Mouse (Mus musculus) ES-Bruce4 (cell line): Measurements from ENCODE around the gene Gja5. TPM values are rescaled to one million over a fixed set of nuclear protein-coding genes. Genes with fewer than 3 reads are reported as not detected.

Experiments used
- H3K27ac ChIP-seq: 2 replicates; pipeline ENCODE4 v1.5.1; 2012; ENCODE audit warnings: low read length, inconsistent platforms; ENCODE audit not compliant: insufficient read depth
- H3K27me3 ChIP-seq: 2 replicates; pipeline ENCODE4 v1.6.1; 2012; ENCODE audit warnings: mild to moderate bottlenecking, low read length, inconsistent platforms; ENCODE audit not compliant: control insufficient read depth, poor library complexity, insufficient read depth, severe bottlenecking
- H3K36me3 ChIP-seq: 2 replicates; pipeline ENCODE4 v1.6.1; 2012; ENCODE audit warnings: inconsistent platforms, mild to moderate bottlenecking, low read length, moderate library complexity; ENCODE audit not compliant: control insufficient read depth, poor library complexity, insufficient read depth, severe bottlenecking
- H3K4me1 ChIP-seq: one replicate; pipeline ENCODE4 v1.8.1; 2011; ENCODE audit warnings: low read length; ENCODE audit not compliant: control insufficient read depth, insufficient read depth
- H3K4me3 ChIP-seq: 2 replicates; pipeline ENCODE4 v1.5.1; 2011; ENCODE audit warnings: low read depth, mild to moderate bottlenecking, low read length
- H3K9ac ChIP-seq: 2 replicates; pipeline ENCODE4 v1.6.1; 2012; ENCODE audit warnings: low read depth, mild to moderate bottlenecking, inconsistent platforms; ENCODE audit not compliant: poor library complexity, severe bottlenecking
- H3K9me3 ChIP-seq: replicated peaks from 2 replicates; pipeline ENCODE4 v1.6.1; 2012; ENCODE audit warnings: mild to moderate bottlenecking, low read length, inconsistent platforms; ENCODE audit not compliant: control insufficient read depth, poor library complexity, insufficient read depth, severe bottlenecking
- CTCF ChIP-seq: IDR thresholded peaks from one replicate; pipeline ENCODE4 v1.8.1; 2011; ENCODE audit warnings: low read depth, low read length
- EP300 ChIP-seq: IDR thresholded peaks from 2 replicates; pipeline ENCODE4 v1.6.1; 2011; ENCODE audit warnings: low read depth, low read length; ENCODE audit not compliant: insufficient read depth
- POLR2A ChIP-seq: IDR thresholded peaks from one replicate; pipeline ENCODE4 v1.8.1; 2011; ENCODE audit warnings: low read length; ENCODE audit not compliant: insufficient read depth
- polyA plus RNA-seq: library from polyadenylated mRNA; stranded (reverse); fragments of >200 nt; gene quantifications from 2 replicates; pipeline ENCODE4 v1.2.4, GENCODE M21; 2011; ENCODE audit warnings: low read depth; ENCODE audit not compliant: missing spikeins, insufficient read depth, insufficient read length

Gja5 gene
- polyA plus RNA-seq, 1 experiment: not detected

DNA sequence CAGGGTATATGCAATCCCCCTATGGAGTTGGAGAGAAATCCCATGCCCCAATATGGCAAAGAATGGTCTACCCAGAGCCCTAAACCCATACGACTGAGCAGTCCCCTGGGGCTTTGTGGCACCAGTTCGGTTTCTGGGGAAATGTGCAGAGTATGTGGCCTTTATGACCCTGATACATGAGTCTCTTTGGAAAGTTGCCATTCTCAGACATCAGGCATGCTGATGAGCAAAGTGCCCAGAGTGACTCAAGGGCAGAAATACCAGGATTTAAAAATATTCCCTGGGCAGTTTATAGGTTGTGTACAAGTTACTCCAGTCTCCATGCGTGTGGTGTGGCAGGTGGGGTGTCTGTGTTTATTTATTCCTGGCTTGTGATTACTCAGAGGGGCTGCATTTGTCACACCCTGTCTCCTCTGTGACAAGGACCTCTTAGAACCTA is 102.5 kb downstream of the Gja5 start:
- no peaks in the 10 kb centered on the region for H3K36me3 ChIP-seq
- no peak for TF ChIP-seq CTCF
- no peak for TF ChIP-seq POLR2A
- TF ChIP-seq EP300: no peak

DNA sequence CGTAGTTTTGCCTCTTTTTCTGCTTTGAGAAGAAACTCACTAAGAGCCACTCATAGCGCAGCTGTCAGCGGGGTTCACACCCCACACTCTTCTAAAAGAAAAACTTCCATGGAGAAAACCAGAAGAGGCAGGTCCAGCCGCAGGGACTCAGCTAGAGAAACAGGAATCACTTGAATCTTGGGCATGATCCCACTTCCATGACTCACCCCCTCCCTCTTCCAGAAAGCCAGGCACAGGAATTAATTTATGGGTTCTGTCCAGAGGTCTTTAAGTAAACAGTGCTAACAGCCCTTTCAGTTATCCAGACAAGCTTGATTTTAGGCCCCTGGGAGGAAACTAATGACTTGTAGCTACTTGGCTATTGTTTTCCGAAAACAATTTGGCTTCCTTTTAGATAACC is 120.7 kb downstream of the Gja5 start:
- Histone ChIP-seq H3K36me3 (no peaks in the 10 kb centered on the region), H3K9ac (no peak overlapping the region), H3K4me1 (no peaks in the 10 kb centered on the region), H3K27me3 (no peaks in the 10 kb centered on the region), H3K4me3 (no peak overlapping the region), H3K9me3 (no peaks in the 10 kb centered on the region), H3K27ac (no peak overlapping the region)
- TF ChIP-seq CTCF: no peak

More for the DNA sequence above, 102.5 kb downstream of the Gja5 start:
- Histone ChIP-seq H3K27ac (no peak overlapping the region), H3K9me3 (no peaks in the 10 kb centered on the region), H3K9ac (no peak overlapping the region), H3K4me3 (no peak overlapping the region), H3K27me3 (no peaks in the 10 kb centered on the region; the same call in 1 of the 2 replicates), H3K4me1 (no peaks in the 10 kb centered on the region)

DNA sequence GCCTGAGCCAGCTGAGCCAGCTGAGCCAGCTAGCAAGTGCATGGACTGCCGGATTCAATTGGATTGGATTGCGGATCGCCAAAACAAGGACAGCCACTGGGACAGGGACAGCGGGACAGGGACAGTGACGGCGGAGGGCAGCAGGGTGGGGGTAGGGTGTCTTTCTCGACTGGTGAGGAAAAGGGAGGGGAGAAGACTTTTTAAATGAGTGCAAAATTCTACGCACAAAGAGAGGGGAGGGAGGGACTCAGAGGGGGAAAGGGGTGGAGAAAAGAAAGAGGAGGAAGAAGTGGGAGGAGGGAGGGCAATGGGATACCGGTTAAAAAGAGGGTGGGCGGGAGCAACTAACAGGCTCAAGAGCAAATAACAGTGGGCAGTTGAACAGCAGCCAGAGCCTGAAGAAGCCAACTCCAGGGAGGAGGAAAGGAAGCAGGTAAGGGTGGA is 127.6 kb downstream of the Gja5 start:
- Histone ChIP-seq H3K9ac (peak overlapping the region; percentile 21; the same call in 1 of the 2 replicates), H3K4me3 (peak overlapping the region; percentile 36), H3K9me3 (no peaks in the 10 kb centered on the region), H3K36me3 (no peaks in the 10 kb centered on the region), H3K27me3 (no peaks in the 10 kb centered on the region), H3K27ac (no peak overlapping the region), H3K4me1 (peaks cover 2% of the 10 kb centered on the region)
- TF ChIP-seq CTCF (no peak), EP300 (no peak), POLR2A (no peak)

GRCm38 (mm10) chr3:97035558-97035957 is 131.1 kb downstream of the Gja5 start:
- Histone ChIP-seq H3K4me3 (no peak overlapping the region), H3K36me3 (no peaks in the 10 kb centered on the region), H3K27me3 (no peaks in the 10 kb centered on the region), H3K27ac (no peak overlapping the region), H3K4me1 (peaks cover 2% of the 10 kb centered on the region), H3K9ac (no peak overlapping the region), H3K9me3 (no peaks in the 10 kb centered on the region)
- TF ChIP-seq POLR2A (no peak), EP300 (no peak), CTCF (no peak)

GRCm38 (mm10) chr3:97037119-97037518 is 132.6 kb downstream of the Gja5 start:
- Histone ChIP-seq H3K36me3 (no peaks in the 10 kb centered on the region), H3K4me1 (peaks cover 2% of the 10 kb centered on the region), H3K9me3 (no peaks in the 10 kb centered on the region), H3K27me3 (no peaks in the 10 kb centered on the region), H3K9ac (no peak overlapping the region), H3K4me3 (no peak overlapping the region), H3K27ac (no peak overlapping the region)
- TF ChIP-seq POLR2A (no peak), CTCF (no peak), EP300 (no peak)

DNA sequence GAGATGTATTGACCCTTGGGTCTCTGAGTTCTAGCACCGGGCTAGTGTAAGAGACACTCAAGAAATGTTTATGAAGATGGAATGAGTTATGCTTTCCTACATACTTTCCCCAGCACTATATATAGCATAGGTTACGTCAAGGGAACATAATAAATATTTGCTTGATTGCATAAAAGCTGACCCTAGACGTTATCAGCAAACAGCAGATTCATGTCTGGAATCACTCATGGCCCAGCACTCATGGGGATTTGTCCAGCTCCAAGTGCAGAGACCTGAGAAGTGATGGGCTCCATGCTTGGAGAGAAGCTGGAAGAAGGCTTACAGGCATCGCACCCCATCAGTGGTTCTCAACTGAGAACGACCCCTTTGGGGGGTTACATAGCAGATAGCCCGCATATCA is 135.2 kb downstream of the Gja5 start:
- Histone ChIP-seq H3K9me3 (no peaks in the 10 kb centered on the region), H3K4me3 (no peak overlapping the region), H3K27ac (no peak overlapping the region), H3K36me3 (no peaks in the 10 kb centered on the region), H3K4me1 (no peaks in the 10 kb centered on the region), H3K27me3 (no peaks in the 10 kb centered on the region), H3K9ac (no peak overlapping the region)
- TF ChIP-seq CTCF (no peak), POLR2A (no peak), EP300 (no peak)
